Comparison of ENCODE assay signal across 17 mouse cellular contexts in genomic region chr13:21005642-21006320, GRCm38 (mm10).
DNase-seq lines count a peak whose midpoint lies in the region; ATAC-seq lines count a peak whose summit lies in the region.
"Had no signal": no experiment of that assay in that cellular context is flagged by ENCODE, and none has a peak within 500 bp of the region (broad histone marks: within the 10 kb centered on the region; RNA-seq: fewer than 3 reads in every experiment).

No protein-coding gene starts in this region.

- DNase-seq in embryo, embryonic 10.5 days (ENCODE audit: low spot score) = peak; percentile 8
- no peak for DNase-seq in embryo, embryonic 9.5 days (ENCODE audit: extremely low spot score)
- DNase-seq in forebrain, embryonic 14.5 days (ENCODE audit: low spot score) = peak; percentile 54
- DNase-seq in kidney, postnatal 10 days = no peak
- no peak for DNase-seq in adrenal gland, adult 8-10 months
- DNase-seq: cerebellum, adult 9-10 months; gastrocnemius, postnatal 25 days; kidney, adult 9 months; lung, postnatal 10 days; thymus, postnatal 14 days had no signal

- no peaks in the 10 kb centered on the region for H3K4me1 ChIP-seq in forebrain, embryonic 14.5 days (ENCODE audit: control insufficient read depth, insufficient read depth, low read length)
- H3K4me1 ChIP-seq in hindbrain, embryonic 16.5 days (ENCODE audit: control insufficient read depth, insufficient read depth, low read depth, low read length) = no peaks in the 10 kb centered on the region
- peaks cover 14% of the 10 kb centered on the region for H3K4me1 ChIP-seq in neural tube, embryonic 13.5 days (replicated peaks)
- no peaks in the 10 kb centered on the region for H3K4me1 ChIP-seq in heart, embryonic 12.5 days (replicated peaks)
- H3K4me1 ChIP-seq: embryonic facial prominence, embryonic 13.5 days; heart, embryonic 13.5 days; stomach, embryonic 15.5 days had no signal

- no peaks in the 10 kb centered on the region for H3K36me3 ChIP-seq in forebrain, embryonic 14.5 days (ENCODE audit: control insufficient read depth, insufficient read depth, low read length)
- no peaks in the 10 kb centered on the region for H3K36me3 ChIP-seq in hindbrain, embryonic 16.5 days (ENCODE audit: control insufficient read depth, insufficient read depth, low read length)
- H3K36me3 ChIP-seq in neural tube, embryonic 13.5 days = no peaks in the 10 kb centered on the region
- H3K36me3 ChIP-seq in heart, embryonic 12.5 days = no peaks in the 10 kb centered on the region
- H3K36me3 ChIP-seq: embryonic facial prominence, embryonic 13.5 days; heart, embryonic 13.5 days; stomach, embryonic 15.5 days had no signal

- H3K9ac ChIP-seq in forebrain, embryonic 14.5 days (ENCODE audit: low read length) = no peak overlapping the region
- no peak overlapping the region for H3K9ac ChIP-seq in hindbrain, embryonic 16.5 days (ENCODE audit: low read depth, low read length)
- H3K9ac ChIP-seq in neural tube, embryonic 13.5 days = no peak overlapping the region
- no peak overlapping the region for H3K9ac ChIP-seq in heart, embryonic 12.5 days
- H3K9ac ChIP-seq: embryonic facial prominence, embryonic 13.5 days; heart, embryonic 13.5 days; liver, embryonic 14.5 days; stomach, embryonic 15.5 days had no signal

- no peak overlapping the region for H3K4me3 ChIP-seq in forebrain, embryonic 14.5 days (ENCODE audit: low read depth, low read length)
- H3K4me3 ChIP-seq in hindbrain, embryonic 16.5 days (ENCODE audit: low read length) = no peak overlapping the region
- no peak overlapping the region for H3K4me3 ChIP-seq in neural tube, embryonic 13.5 days
- H3K4me3 ChIP-seq in heart, embryonic 12.5 days = no peak overlapping the region
- H3K4me3 ChIP-seq: embryonic facial prominence, embryonic 13.5 days; heart, embryonic 13.5 days; stomach, embryonic 15.5 days had no signal

- H3K27ac ChIP-seq in forebrain, embryonic 14.5 days (ENCODE audit: low read depth, low read length) = no peak overlapping the region; the same call in 1 of the 2 replicates
- H3K27ac ChIP-seq in hindbrain, embryonic 16.5 days (ENCODE audit: low read depth, low read length) = no peak overlapping the region
- peak overlapping the region; percentile 42; the same call in 1 of the 2 replicates for H3K27ac ChIP-seq in neural tube, embryonic 13.5 days (replicated peaks)
- H3K27ac ChIP-seq in heart, embryonic 12.5 days (ENCODE audit: poor library complexity, severe bottlenecking) = no peak overlapping the region
- H3K27ac ChIP-seq: embryonic facial prominence, embryonic 13.5 days; heart, embryonic 13.5 days; liver, embryonic 14.5 days; stomach, embryonic 15.5 days had no signal

- WGBS in forebrain, embryonic 14.5 days = 78% methylated on average over 5 of the region's 5 CpGs
- WGBS in hindbrain, embryonic 16.5 days = 40% methylated on average over 5 of the region's 5 CpGs
- 40% methylated on average over 5 of the region's 5 CpGs for WGBS in neural tube, embryonic 13.5 days
- WGBS in heart, embryonic 12.5 days = 81% methylated on average over 5 of the region's 5 CpGs

- no peaks in the 10 kb centered on the region for H3K9me3 ChIP-seq in forebrain, embryonic 14.5 days (replicated peaks; ENCODE audit: control insufficient read depth, low read length)
- no peaks in the 10 kb centered on the region for H3K9me3 ChIP-seq in hindbrain, embryonic 16.5 days (ENCODE audit: control insufficient read depth, low read length)
- H3K9me3 ChIP-seq in neural tube, embryonic 13.5 days = no peaks in the 10 kb centered on the region
- no peaks in the 10 kb centered on the region for H3K9me3 ChIP-seq in heart, embryonic 12.5 days (replicated peaks)
- H3K9me3 ChIP-seq: embryonic facial prominence, embryonic 13.5 days; heart, embryonic 13.5 days; stomach, embryonic 15.5 days had no signal

- ATAC-seq in forebrain, embryonic 14.5 days = peak; percentile 90
- peak; percentile 91 for ATAC-seq in hindbrain, embryonic 16.5 days
- ATAC-seq in neural tube, embryonic 13.5 days (ENCODE audit: low read depth) = peak; percentile 94
- no peak for ATAC-seq in heart, embryonic 12.5 days (ENCODE audit: insufficient number of reproducible peaks, low FRiP score)

- no peak overlapping the region for H3K4me2 ChIP-seq in forebrain, embryonic 14.5 days (ENCODE audit: low read length)
- no peak overlapping the region for H3K4me2 ChIP-seq in hindbrain, embryonic 16.5 days (ENCODE audit: low read length)
- H3K4me2 ChIP-seq in neural tube, embryonic 13.5 days = no peak overlapping the region
- no peak overlapping the region for H3K4me2 ChIP-seq in heart, embryonic 12.5 days
- H3K4me2 ChIP-seq: embryonic facial prominence, embryonic 13.5 days; heart, embryonic 13.5 days; stomach, embryonic 15.5 days had no signal

- no peaks in the 10 kb centered on the region for H3K27me3 ChIP-seq in forebrain, embryonic 14.5 days (replicated peaks; ENCODE audit: control insufficient read depth, insufficient read depth, low read length)
- H3K27me3 ChIP-seq in hindbrain, embryonic 16.5 days (replicated peaks; ENCODE audit: control insufficient read depth, insufficient read depth, low read length) = no peaks in the 10 kb centered on the region
- H3K27me3 ChIP-seq in neural tube, embryonic 13.5 days = no peaks in the 10 kb centered on the region
- no peaks in the 10 kb centered on the region for H3K27me3 ChIP-seq in heart, embryonic 12.5 days (replicated peaks)
- H3K27me3 ChIP-seq: embryonic facial prominence, embryonic 13.5 days; heart, embryonic 13.5 days; stomach, embryonic 15.5 days had no signal

Comparison
In these comparisons a context has a peak if more than half of its experiments do, and no peak if none do; other contexts are left out.
1. DNase-seq: peak in embryo, embryonic 10.5 days (single experiment) and forebrain, embryonic 14.5 days (single experiment); none in embryo, embryonic 9.5 days (single experiment), kidney, postnatal 10 days (single experiment) and adrenal gland, adult 8-10 months (single experiment).